Mouse (Mus musculus) kidney, adult 2 months (tissue): ENCODE results near the gene Ppp2r3c. TPM values are rescaled to one million over a fixed set of nuclear protein-coding genes. Genes with fewer than 3 reads are reported as not detected.
"Not testable (repeated sequence)": the region's sequence is repeated elsewhere in the genome, so short reads cannot be mapped to it uniquely, and the experiment has no call there.

Source experiments
- DNase-seq: peaks from one replicate; pipeline ENCODE4 v3.0.0; 2021
- H3K27ac ChIP-seq: fragments of 200-500 bp; 2 replicates; pipeline ENCODE4 v1.5.1; 2012; ENCODE audit warnings: low read depth, low read length, control low read depth, inconsistent platforms; ENCODE audit not compliant: insufficient read depth
- H3K27me3 ChIP-seq: fragments of 200-500 bp; replicated peaks from 2 replicates; pipeline ENCODE4 v1.6.1; 2012; ENCODE audit warnings: mild to moderate bottlenecking, moderate library complexity, low read length, inconsistent platforms; ENCODE audit not compliant: control insufficient read depth, insufficient read depth
- H3K36me3 ChIP-seq: fragments of 200-500 bp; 2 replicates; pipeline ENCODE4 v1.6.1; 2012; ENCODE audit warnings: mild to moderate bottlenecking, moderate library complexity, low read length, inconsistent platforms; ENCODE audit not compliant: control insufficient read depth, insufficient read depth
- H3K4me1 ChIP-seq: fragments of 200-500 bp; 2 replicates; pipeline ENCODE4 v1.6.1; 2011; ENCODE audit warnings: low read length; ENCODE audit not compliant: control insufficient read depth, insufficient read depth
- H3K4me3 ChIP-seq: fragments of 200-500 bp; 2 replicates; pipeline ENCODE4 v1.5.1; 2011; ENCODE audit warnings: mild to moderate bottlenecking, low read depth, low read length, control low read depth; ENCODE audit not compliant: insufficient read depth
- CTCF ChIP-seq: fragments of 200-500 bp; conservative IDR thresholded peaks from 2 replicates; pipeline ENCODE4 v1.5.1; 2011; ENCODE audit warnings: low read depth, mild to moderate bottlenecking, control low read depth, low read length, moderate library complexity, mixed read lengths; ENCODE audit not compliant: insufficient read depth, insufficient read length
- POLR2A ChIP-seq: fragments of 200-500 bp; IDR thresholded peaks from one replicate; pipeline ENCODE4 v1.6.1; 2011; ENCODE audit warnings: low read depth, low read length, control low read depth
- WGBS: fragments of 180-500 bp; shearing (Covaris S2); methylation state at CpG from one replicate; pipeline ENCODE4 v1.1.7; 2018; 5-methylcytosine and 5-hydroxymethylcytosine counted together
- polyA plus RNA-seq: library from polyadenylated mRNA; depleted of rRNA; stranded (reverse); fragments of >200 nt; gene quantifications from 2 replicates; pipeline ENCODE4 v1.2.3, GENCODE M21; 2012; rRNA removed

Gene Ppp2r3c
- 1.9 and 3.0 TPM in 2 replicates for polyA plus RNA-seq

- DNase-seq, result peak; percentile 97
- Histone ChIP-seq H3K27ac (peak within 1 kb of the TSS; percentile 97), H3K27me3 (no peaks in the 10 kb centered on the region), H3K4me1 (peaks cover 4% of the 10 kb centered on the region), H3K36me3 (no peaks in the 10 kb centered on the region), H3K4me3 (peak within 1 kb of the TSS; percentile 66)
- TF ChIP-seq CTCF, result no peak
- peak; percentile 22 for TF ChIP-seq POLR2A
- WGBS, result under 1% methylated on average over 55 of the region's 55 CpGs
Observed at GRCm38 (mm10) chr12:55302485-55303441, at the start of gene Ppp2r3c. Gene Ppp2r3c, minus strand, starts transcription at chr12:55302998.

DNA sequence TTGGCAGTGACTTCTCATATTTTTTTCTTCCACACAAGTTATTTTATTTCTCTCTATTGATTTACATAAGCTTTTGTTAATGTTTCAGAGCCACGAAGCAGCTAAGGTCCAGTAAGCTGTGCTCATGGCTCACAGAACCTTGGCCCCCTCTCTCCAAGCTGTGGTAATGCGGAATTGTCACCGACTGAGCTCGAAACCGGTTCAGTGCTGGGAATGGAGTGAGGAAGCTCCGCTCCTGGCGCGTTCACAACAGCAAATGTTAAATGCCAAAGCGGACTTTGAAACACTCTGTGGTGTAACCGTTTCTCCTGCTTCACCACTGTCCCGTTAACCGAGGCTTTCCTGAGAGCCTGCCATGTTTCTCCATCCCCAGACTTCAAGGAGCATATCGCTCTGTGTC, 41.8 kb upstream of the Ppp2r3c start:
- H3K4me1 ChIP-seq, result no peaks in the 10 kb centered on the region
- DNase-seq, result peak; percentile 51
- WGBS, result 55% methylated on average over 13 of the region's 13 CpGs

GRCm38 (mm10) chr12:55343998-55344397, 41.2 kb upstream of the Ppp2r3c start:
- Histone ChIP-seq H3K4me1 (no peaks in the 10 kb centered on the region), H3K4me3 (no peak overlapping the region), H3K27ac (no peak overlapping the region), H3K36me3 (no peaks in the 10 kb centered on the region), H3K27me3 (no peaks in the 10 kb centered on the region)
- TF ChIP-seq POLR2A, result no peak
- TF ChIP-seq CTCF, result no peak
- no peak for DNase-seq
- 88% methylated on average over 11 of the region's 11 CpGs for WGBS

More for the DNA sequence above, 41.8 kb upstream of the Ppp2r3c start:
- TF ChIP-seq CTCF, result no peak
- TF ChIP-seq POLR2A, result no peak
- H3K27ac ChIP-seq, result no peak overlapping the region
- no peak overlapping the region for H3K4me3 ChIP-seq
- H3K36me3 ChIP-seq, result no peaks in the 10 kb centered on the region
- no peaks in the 10 kb centered on the region for H3K27me3 ChIP-seq

DNA sequence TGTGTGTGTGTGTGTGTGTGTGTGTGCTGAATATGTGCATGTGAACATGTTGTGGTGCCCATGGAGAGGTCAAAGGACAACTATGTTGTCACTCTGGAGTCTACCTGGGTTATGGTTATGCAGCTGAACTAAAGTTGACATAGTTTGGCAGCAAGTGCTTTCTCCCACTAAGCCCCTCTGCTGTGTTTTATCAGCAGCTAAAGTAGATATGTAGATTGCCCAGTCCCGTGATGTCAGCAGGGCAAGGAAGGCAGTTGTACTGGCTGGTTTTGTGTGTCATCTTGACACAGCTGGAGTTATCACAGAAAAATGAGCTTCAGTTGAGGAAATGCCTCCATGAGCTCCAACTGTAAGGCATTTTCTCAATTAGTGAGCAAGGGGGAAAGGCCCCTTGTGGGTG, 40.2 kb upstream of the Ppp2r3c start:
- H3K36me3 ChIP-seq, DNase-seq, H3K4me3 ChIP-seq, H3K4me1 ChIP-seq, H3K27ac ChIP-seq, H3K27me3 ChIP-seq: not testable (repeated sequence)
- 79% methylated on average over 1 of the region's 1 CpGs for WGBS

DNA sequence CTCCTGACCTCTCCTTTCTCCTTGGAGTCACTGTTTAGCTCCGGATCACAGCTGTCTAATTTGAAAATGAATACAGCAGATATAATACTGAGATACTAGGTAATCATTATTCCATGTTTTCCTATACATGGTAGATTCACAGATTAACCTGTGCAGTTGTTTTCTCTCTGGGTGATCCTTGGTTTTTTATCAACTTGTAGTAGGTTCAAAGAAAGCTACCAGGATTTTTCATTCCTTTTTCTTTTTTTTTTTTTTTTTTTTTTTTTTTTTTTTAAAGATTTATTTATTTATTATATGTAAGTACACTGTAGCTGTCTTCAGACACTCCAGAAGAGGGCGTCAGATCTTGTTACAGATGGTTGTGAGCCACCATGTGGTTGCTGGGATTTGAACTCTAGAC, 35.7 kb upstream of the Ppp2r3c start:
- H3K36me3 ChIP-seq, H3K4me3 ChIP-seq, H3K27me3 ChIP-seq, H3K4me1 ChIP-seq, H3K27ac ChIP-seq, DNase-seq: not testable (repeated sequence)
- WGBS, result 84% methylated on average over 1 of the region's 2 CpGs

DNA sequence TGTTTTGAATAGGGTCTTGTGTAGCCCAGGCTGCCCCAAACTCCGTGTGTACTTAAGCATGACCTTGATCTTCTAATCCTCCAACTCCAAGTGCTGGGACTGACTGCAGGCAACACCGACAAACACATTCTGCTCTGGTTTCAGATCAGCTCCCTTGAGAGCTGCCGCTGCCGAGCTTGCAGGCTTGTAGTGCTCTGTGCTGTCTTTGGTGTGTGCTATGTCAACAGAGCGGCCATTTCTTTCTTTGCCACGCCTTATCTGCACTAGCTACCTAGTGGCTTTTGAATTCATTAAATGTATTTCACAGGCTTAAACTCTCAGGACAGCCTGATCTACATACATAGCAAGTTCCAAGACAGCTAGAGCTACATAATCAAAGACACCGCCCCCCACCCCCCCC, 30.9 kb upstream of the Ppp2r3c start:
- no peaks in the 10 kb centered on the region for H3K27me3 ChIP-seq
- DNase-seq, result no peak
- TF ChIP-seq CTCF, result no peak
- TF ChIP-seq POLR2A, result no peak
- H3K36me3 ChIP-seq, result no peaks in the 10 kb centered on the region
- H3K4me1 ChIP-seq, result no peaks in the 10 kb centered on the region
- no peak overlapping the region for H3K4me3 ChIP-seq
- 93% methylated on average over 7 of the region's 7 CpGs for WGBS
- H3K27ac ChIP-seq, result no peak overlapping the region

GRCm38 (mm10) chr12:55329351-55329750, 26.6 kb upstream of the Ppp2r3c start:
- Histone ChIP-seq H3K4me1 (no peaks in the 10 kb centered on the region), H3K36me3 (no peaks in the 10 kb centered on the region), H3K27me3 (no peaks in the 10 kb centered on the region), H3K4me3 (no peak overlapping the region), H3K27ac (no peak overlapping the region)
- WGBS, result 95% methylated on average over 7 of the region's 7 CpGs
- TF ChIP-seq CTCF (no peak), POLR2A (no peak)
- DNase-seq, result no peak
